Mouse (Mus musculus) c-Kit-negative CD71-positive TER-119-positive erythroid progenitor cells, embryonic 14.5 days (primary cell): ENCODE measurements around the gene Sgms1.

Experiments
- DNase-seq: peaks from one replicate; pipeline ENCODE4 v3.0.0-alpha.2; 2013; ENCODE audit warnings: low read depth, low spot score

Gene Sgms1

GRCm38 (mm10) chr19:32213577-32213976 is 175.9 kb downstream of the Sgms1 start:
- DNase-seq = no peak

GRCm38 (mm10) chr19:32211293-32211585 is 178.3 kb downstream of the Sgms1 start:
- DNase-seq = no peak

DNA sequence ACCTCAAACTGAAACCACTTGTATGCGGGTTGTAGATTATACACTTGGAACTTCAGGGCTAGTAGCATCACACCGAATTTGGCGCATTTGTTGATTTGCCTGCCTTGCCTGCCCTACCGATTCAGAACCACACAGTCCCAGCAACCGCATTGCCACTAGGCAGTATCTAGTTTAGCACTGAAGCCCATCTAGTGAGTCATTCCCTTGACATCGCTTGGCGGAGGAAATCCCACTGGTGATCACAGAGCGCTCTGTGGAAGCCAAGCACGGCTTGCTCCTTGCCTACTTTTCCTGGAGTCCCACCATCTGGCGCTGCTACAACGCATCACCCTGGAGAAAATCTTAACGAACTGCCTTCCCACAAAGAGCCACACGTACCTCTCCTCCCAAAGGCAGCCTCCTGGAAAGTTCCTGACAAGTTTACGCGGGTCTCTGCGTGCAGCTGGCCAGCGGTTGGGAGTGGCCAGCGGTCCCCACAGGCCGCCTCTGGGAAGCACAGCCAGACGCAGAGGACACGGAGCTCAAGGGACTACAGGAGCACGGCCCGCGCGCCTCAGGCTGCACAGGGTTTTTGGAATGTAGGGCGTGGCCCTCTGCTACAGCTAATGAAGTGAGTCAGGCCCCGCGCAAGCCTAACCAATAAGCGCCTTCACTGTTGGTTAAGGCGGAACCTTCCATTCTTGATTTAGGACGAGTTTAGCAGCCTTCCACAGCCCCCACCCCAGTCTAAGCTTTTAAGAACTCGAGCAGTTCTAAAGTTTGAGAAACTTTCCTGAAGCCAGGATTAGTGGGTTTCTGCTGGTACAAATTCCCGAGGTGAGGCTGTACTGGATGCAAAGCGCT is 178.8 kb downstream of the Sgms1 start:
- DNase-seq = peak; percentile 83

DNA sequence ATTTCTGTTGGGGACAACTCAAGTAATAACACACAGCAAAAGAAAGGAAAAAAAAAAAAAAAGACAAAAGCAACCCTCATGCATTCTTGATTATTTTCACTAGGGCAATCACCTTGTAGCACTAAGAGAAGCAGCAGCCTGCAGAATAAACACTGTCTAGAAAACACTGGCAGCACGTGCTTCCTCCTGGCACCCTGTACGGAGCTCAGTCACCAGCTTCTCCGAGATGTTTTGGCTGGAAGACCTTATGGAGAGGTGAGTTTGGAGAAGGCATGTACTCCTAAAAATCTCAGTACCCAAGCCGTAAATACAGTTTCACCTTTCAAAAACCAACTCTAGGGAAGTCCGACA is 179.4 kb downstream of the Sgms1 start:
- DNase-seq = no peak

DNA sequence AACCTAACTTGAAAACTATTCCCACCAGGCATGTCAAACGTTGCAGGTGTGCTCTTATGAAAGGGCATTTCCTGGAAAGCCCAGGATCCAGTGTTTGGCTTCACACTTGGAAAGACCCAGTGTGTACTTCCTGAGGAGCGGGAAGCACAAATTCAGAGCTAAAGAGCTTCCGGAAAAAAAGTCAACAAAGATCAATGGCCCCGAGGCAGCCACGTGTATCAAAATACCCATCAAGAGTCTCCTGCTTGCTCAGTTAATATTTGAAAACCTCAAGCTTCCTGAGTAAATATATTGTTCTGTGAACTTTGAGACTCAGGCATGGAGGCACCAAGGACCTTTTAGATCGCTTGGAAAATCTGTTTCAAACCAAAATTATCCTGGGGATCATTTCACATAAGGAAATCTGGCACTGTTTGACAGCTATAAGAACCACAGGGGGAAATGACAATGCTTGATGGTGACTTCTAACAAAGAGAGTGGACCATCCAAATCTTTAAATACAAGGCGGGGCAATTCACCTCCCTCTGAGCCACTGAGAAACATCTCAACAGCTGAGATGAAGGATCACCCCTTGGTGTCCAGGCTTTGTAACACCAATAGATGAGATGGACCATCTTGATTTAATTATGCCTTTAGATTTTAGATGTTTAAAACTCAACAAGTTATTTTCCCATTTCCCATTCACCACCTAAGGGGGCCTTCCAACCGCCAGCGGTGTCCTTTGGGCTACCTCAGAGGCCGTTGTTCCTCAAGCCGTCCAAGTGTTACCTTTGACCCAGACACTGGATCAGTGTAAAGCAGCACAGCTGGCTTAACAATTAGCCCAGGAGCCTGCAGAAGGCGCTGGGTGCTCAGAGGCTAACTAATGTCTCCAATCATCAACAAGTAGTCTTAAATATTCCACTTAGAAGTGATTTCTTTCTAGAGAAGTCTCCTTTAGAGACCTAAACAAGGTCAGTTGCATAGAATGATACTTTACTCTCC is 187.1 kb downstream of the Sgms1 start:
- no peak for DNase-seq

GRCm38 (mm10) chr19:32199861-32200574 is 189.5 kb downstream of the Sgms1 start:
- DNase-seq = no peak

DNA sequence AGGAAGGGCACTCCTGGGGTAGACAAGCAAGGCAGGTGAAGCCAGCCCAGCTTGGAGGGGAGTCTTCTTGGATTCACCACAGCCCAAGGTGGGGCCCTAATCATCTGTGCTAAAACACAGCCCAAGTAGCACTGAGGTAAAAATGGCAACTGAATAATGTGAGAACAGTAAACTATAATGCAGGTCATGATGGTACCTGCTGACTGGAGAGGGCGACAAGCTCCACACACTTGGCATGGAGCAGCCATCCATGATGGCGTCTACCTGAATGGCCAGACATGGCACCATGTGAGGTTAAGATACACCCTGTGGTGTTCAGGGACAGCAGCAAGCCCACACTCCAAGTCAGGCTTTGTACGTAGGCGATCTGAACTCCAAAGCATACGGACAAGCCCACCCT is 190.4 kb downstream of the Sgms1 start:
- DNase-seq = no peak

- no peak for DNase-seq
Measured at GRCm38 (mm10) chr19:32198494-32199106, 190.9 kb downstream of the Sgms1 start.

GRCm38 (mm10) chr19:32196976-32197819 is 192.3 kb downstream of the Sgms1 start:
- no peak for DNase-seq

DNA sequence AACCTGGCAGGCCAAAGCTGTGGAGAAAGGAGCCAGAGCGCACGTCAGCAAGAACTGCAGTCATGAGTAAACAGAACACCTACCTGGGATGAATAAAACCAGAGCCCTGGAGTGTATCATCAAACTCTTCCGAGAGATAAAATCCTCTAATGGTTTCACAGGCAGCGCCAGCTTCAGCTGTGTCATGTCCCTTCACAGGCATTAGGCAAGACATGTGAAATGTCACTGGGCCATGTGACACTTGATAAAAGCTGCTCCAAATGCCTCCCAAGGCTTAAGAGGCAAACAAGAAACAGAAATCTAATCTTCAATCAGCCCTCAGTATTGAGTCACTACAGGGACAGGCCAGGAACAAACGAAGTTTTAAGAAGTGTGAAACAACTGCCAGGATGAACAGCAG is 193.3 kb downstream of the Sgms1 start:
- DNase-seq = no peak

GRCm38 (mm10) chr19:32194863-32195262 is 194.7 kb downstream of the Sgms1 start:
- no peak for DNase-seq

DNA sequence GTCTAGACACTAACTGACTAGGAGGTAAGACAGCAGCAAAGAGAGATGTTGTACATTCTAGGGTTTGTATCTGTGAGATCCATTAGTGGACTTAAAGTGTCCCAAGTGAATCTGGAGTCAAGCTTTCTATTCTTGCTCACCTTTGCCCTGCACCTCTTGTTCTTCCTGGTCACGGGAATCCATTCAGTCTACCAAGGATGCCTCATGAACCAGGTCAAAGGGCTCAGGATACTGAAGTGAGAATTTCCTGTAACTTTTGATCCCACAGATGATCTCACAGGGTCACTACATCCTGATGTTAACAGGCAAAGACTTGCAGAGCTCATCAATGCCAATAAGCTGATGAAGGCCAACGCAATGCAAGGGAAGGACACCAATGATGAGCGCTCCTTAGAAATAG is 195.4 kb downstream of the Sgms1 start:
- DNase-seq = no peak

DNA sequence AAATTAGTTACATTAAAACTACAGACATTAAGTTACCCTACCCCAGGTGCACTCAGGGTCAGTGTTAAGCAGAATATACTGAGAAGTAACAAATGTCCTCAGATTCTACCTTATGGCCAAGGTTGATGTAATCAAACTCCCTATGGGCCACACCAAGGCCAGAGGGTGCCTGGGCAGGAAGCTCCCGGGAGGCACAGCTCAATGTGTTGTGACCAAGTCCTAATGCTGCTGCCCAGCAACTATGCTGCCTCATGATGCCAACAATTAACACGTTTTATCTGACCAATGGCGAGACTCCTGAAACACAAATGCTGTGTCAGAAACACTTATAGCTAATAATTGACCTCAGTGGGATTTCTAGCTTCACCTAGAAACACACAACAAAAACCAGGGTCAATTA is 197.9 kb downstream of the Sgms1 start:
- no peak for DNase-seq

GRCm38 (mm10) chr19:32189961-32190360 is 199.6 kb downstream of the Sgms1 start:
- DNase-seq = no peak

- no peak for DNase-seq
Measured at GRCm38 (mm10) chr19:32189036-32189436, 200.5 kb downstream of the Sgms1 start.

GRCm38 (mm10) chr19:32186594-32187092 is 202.9 kb downstream of the Sgms1 start:
- no peak for DNase-seq

DNA sequence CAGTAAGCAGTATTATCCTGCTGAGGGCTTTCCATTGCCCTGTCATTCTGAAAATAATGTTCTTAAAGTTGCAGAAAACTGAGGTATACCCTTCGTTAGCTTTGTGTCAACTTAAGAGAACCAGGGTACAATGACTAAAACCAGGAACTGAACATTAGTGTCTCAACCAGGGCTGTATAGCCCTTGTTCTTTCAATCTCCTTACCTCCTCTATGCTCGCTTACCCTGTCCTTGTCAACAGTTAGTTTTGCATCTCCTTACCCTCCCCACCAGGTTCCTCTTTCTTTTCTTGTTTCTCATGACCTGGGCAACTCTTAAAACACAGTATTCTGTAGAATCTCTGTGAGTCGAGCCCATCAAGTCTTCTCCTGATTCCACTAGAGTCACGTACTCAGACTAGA is 206.5 kb downstream of the Sgms1 start:
- no peak for DNase-seq

DNA sequence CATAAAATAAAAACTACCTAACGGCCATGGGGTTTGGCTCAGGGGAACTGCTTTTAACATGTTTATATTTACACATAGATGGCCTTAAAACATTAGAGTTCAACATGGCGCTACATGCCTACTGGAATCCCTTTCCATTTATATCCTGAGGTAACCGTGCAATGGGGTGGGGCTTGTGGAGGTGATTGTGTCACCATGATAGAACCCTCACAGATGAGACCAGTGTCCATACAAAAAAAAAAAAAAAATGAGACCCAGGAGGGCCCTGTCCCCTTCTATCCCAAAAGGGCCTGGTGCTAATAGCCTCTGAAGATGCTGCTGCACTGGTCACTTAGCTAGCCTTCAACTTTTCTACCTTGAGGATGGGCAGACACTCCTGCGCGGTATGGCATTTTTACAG is 207.0 kb downstream of the Sgms1 start:
- no peak for DNase-seq

GRCm38 (mm10) chr19:32181721-32182394 is 207.7 kb downstream of the Sgms1 start:
- DNase-seq = no peak
